Mouse (Mus musculus): Measurements from ENCODE around the gene Ryk.

The Ryk gene

GRCm38 (mm10) chr9:102834742-102835591, at the start of gene Ryk:
TSS of gene Ryk (plus strand) at chr9:102834917.
- DNase-seq (ENCODE audit: low spot score): peak; percentile 69

GRCm38 (mm10) chr9:102789491-102789890, 45.2 kb upstream of the Ryk start:
- DNase-seq (ENCODE audit: low spot score): no peak

GRCm38 (mm10) chr9:102791845-102792244, 42.9 kb upstream of the Ryk start:
- DNase-seq (ENCODE audit: low spot score): no peak

GRCm38 (mm10) chr9:102792836-102793235, 41.9 kb upstream of the Ryk start:
- no peak for DNase-seq (ENCODE audit: low spot score)

- no peak for DNase-seq (ENCODE audit: low spot score)
Observed at GRCm38 (mm10) chr9:102793286-102793809, 41.4 kb upstream of the Ryk start.

- no peak for DNase-seq (ENCODE audit: low spot score)
Observed at GRCm38 (mm10) chr9:102798406-102798805, 36.3 kb upstream of the Ryk start.

- DNase-seq (ENCODE audit: low spot score): no peak
Observed at GRCm38 (mm10) chr9:102806056-102806573, 28.6 kb upstream of the Ryk start.

- DNase-seq (ENCODE audit: low spot score): no peak
Observed at GRCm38 (mm10) chr9:102811192-102811591, 23.5 kb upstream of the Ryk start.

- DNase-seq (ENCODE audit: low spot score): no peak
Observed at GRCm38 (mm10) chr9:102818228-102818627, 16.5 kb upstream of the Ryk start.

GRCm38 (mm10) chr9:102828604-102829003, 6.1 kb upstream of the Ryk start:
- DNase-seq (ENCODE audit: low spot score): no peak

- DNase-seq (ENCODE audit: low spot score): no peak
Observed at GRCm38 (mm10) chr9:102831541-102831940, 3.2 kb upstream of the Ryk start.

GRCm38 (mm10) chr9:102834414-102834741, 339 bp upstream of the Ryk start:
- DNase-seq (ENCODE audit: low spot score): no peak

- peak; percentile 37 for DNase-seq (ENCODE audit: low spot score)
Observed at GRCm38 (mm10) chr9:102836279-102836678, 1.6 kb downstream of the Ryk start.

- DNase-seq (ENCODE audit: low spot score): peak; percentile 43
Observed at GRCm38 (mm10) chr9:102840792-102841778, 6.4 kb downstream of the Ryk start.

GRCm38 (mm10) chr9:102841832-102842231, 7.1 kb downstream of the Ryk start:
- peak; percentile 66 for DNase-seq (ENCODE audit: low spot score)

- peak; percentile 64 for DNase-seq (ENCODE audit: low spot score)
Observed at GRCm38 (mm10) chr9:102842498-102842897, 7.8 kb downstream of the Ryk start.

- no peak for DNase-seq (ENCODE audit: low spot score)
Observed at GRCm38 (mm10) chr9:102843577-102843976, 8.9 kb downstream of the Ryk start.

- no peak for DNase-seq (ENCODE audit: low spot score)
Observed at GRCm38 (mm10) chr9:102845851-102846250, 11.1 kb downstream of the Ryk start.

- no peak for DNase-seq (ENCODE audit: low spot score)
Observed at GRCm38 (mm10) chr9:102846348-102846747, 11.6 kb downstream of the Ryk start.

GRCm38 (mm10) chr9:102852076-102853022, 17.6 kb downstream of the Ryk start:
- DNase-seq (ENCODE audit: low spot score): no peak

- no peak for DNase-seq (ENCODE audit: low spot score)
Observed at GRCm38 (mm10) chr9:102857856-102858255, 23.1 kb downstream of the Ryk start.

Measured in adipocyte (in vitro differentiated cells).